ENCODE assay signal across 24 mouse cellular contexts in genomic region chr6:59163407-59163806, GRCm38 (mm10).
"Had no signal": no experiment of that assay in that cellular context is flagged by ENCODE, and none has a peak within 500 bp of the region (broad histone marks: within the 10 kb centered on the region; RNA-seq: fewer than 3 reads in every experiment).

No protein-coding gene starts in this region.

- ATAC-seq: hindbrain, postnatal 0 days; intestine, embryonic 16.5 days had no signal

- H3K27ac ChIP-seq: gastrocnemius, adult 2 months; heart, embryonic 13.5 days; heart, embryonic 15.5 days; hindbrain, embryonic 13.5 days; hindbrain, embryonic 15.5 days; hindbrain, postnatal 0 days; layer of hippocampus, adult 2 months; limb, embryonic 10.5 days; limb, embryonic 12.5 days; liver, embryonic 13.5 days; liver, embryonic 15.5 days had no signal

- H3K27me3 ChIP-seq: heart, embryonic 13.5 days; heart, embryonic 15.5 days; hindbrain, embryonic 13.5 days; hindbrain, embryonic 15.5 days; limb, embryonic 12.5 days; liver, embryonic 13.5 days; liver, embryonic 15.5 days had no signal

- H3K4me3 ChIP-seq: gastrocnemius, adult 2 months; heart, embryonic 13.5 days; heart, embryonic 15.5 days; hindbrain, embryonic 13.5 days; hindbrain, embryonic 15.5 days; layer of hippocampus, adult 2 months; limb, embryonic 10.5 days; limb, embryonic 12.5 days; liver, embryonic 13.5 days; liver, embryonic 15.5 days had no signal

- DNase-seq: gastrocnemius, adult 2 months; gastrocnemius, postnatal 10 days; gastrocnemius, postnatal 25 days; heart, adult 18-20 months; heart, postnatal 14 days; heart, postnatal 36 days; kidney, adult 18-20 months; kidney, adult 8-10 months; kidney, postnatal 10 days; kidney, postnatal 25 days; kidney, postnatal 4 days; layer of hippocampus, postnatal 36 days; liver; liver, embryonic 13.5 days had no signal

- H3K4me1 ChIP-seq: hindbrain, embryonic 13.5 days; hindbrain, embryonic 15.5 days; limb, embryonic 10.5 days; limb, embryonic 12.5 days; liver, embryonic 13.5 days; liver, embryonic 15.5 days had no signal
